Mouse (Mus musculus) myocyte (in vitro differentiated cells): ENCODE results near the gene Olfr317. TPM values are rescaled to one million over a fixed set of nuclear protein-coding genes. Genes with fewer than 3 reads are reported as not detected.
"Not testable (repeated sequence)": the region's sequence is repeated elsewhere in the genome, so short reads cannot be mapped to it uniquely, and the experiment has no call there.

ENCODE experiments used
- H3K27me3 ChIP-seq: one replicate; pipeline ENCODE4 v1.6.1; 2011; ENCODE audit not compliant: control insufficient read depth, insufficient read depth, insufficient read length
- H3K36me3 ChIP-seq: one replicate; pipeline ENCODE4 v1.6.1; 2011; ENCODE audit not compliant: control insufficient read depth, insufficient read depth
- H3K4me2 ChIP-seq: one replicate; pipeline ENCODE4 v1.6.1; 2011; ENCODE audit warnings: low read depth, control low read depth
- H3K4me3 ChIP-seq: one replicate; pipeline ENCODE4 v1.5.1; 2011; ENCODE audit warnings: mild to moderate bottlenecking, control low read depth, moderate library complexity
- H3K79me2 ChIP-seq: one replicate; pipeline ENCODE4 v1.6.1; 2011; ENCODE audit not compliant: control insufficient read depth, insufficient read depth
- H3ac ChIP-seq: one replicate; pipeline ENCODE4 v1.6.1; 2011; ENCODE audit not compliant: control insufficient read depth, insufficient read length
- CEBPB ChIP-seq: IDR thresholded peaks from 2 replicates; pipeline ENCODE4 v1.6.1; 2011; ENCODE audit warnings: mild to moderate bottlenecking, moderate library complexity; ENCODE audit not compliant: poor library complexity, insufficient read depth, severe bottlenecking
- E2F4 ChIP-seq: IDR thresholded peaks from one replicate; pipeline ENCODE4 v1.6.1; 2011; ENCODE audit warnings: mild to moderate bottlenecking, control low read depth, moderate library complexity; ENCODE audit not compliant: insufficient read depth
- MAX ChIP-seq: IDR thresholded peaks from one replicate; pipeline ENCODE4 v1.6.1; 2011; ENCODE audit warnings: low read depth, mild to moderate bottlenecking, control low read depth
- MYOD1 ChIP-seq, 3 experiments: IDR thresholded peaks; one replicate each; pipeline ENCODE4 v1.6.1; 2011; ENCODE audit warnings: control low read depth in 2 of 3, low read depth in 2 of 3, mild to moderate bottlenecking in 2 of 3, moderate library complexity in 1 of 3; ENCODE audit not compliant: insufficient read length in 2 of 3, control insufficient read depth in 1 of 3
- MYOG ChIP-seq, 3 experiments: IDR thresholded peaks; one replicate each; pipeline ENCODE4 v1.6.1; 2011; ENCODE audit warnings: control low read depth in 2 of 3, low read depth in 2 of 3, mild to moderate bottlenecking in 2 of 3; ENCODE audit not compliant: insufficient read length in 2 of 3, control insufficient read depth in 1 of 3, insufficient read depth in 1 of 3
- POLR2A ChIP-seq: IDR thresholded peaks from one replicate; pipeline ENCODE4 v1.6.1; 2011; ENCODE audit warnings: low read depth, mild to moderate bottlenecking, control low read depth, moderate library complexity; ENCODE audit not compliant: insufficient read length
- POLR2AphosphoS2 ChIP-seq: IDR thresholded peaks from one replicate; pipeline ENCODE4 v1.6.1; 2011; ENCODE audit warnings: low read depth, control low read depth; ENCODE audit not compliant: insufficient read length
- REST ChIP-seq: IDR thresholded peaks from one replicate; pipeline ENCODE4 v1.6.1; 2011; ENCODE audit warnings: mild to moderate bottlenecking, control low read depth, moderate library complexity; ENCODE audit not compliant: insufficient read depth, insufficient read length
- SRF ChIP-seq: IDR thresholded peaks from one replicate; pipeline ENCODE4 v1.6.1; 2011; ENCODE audit warnings: low read depth; ENCODE audit not compliant: control insufficient read depth, insufficient read length
- TCF12 ChIP-seq: IDR thresholded peaks from one replicate; pipeline ENCODE4 v1.6.1; 2011; ENCODE audit warnings: mild to moderate bottlenecking, control low read depth; ENCODE audit not compliant: poor library complexity, insufficient read depth, severe bottlenecking
- TCF3 ChIP-seq: IDR thresholded peaks from one replicate; pipeline ENCODE4 v1.6.1; 2011; ENCODE audit warnings: low read depth, control low read depth; ENCODE audit not compliant: insufficient read length
- USF1 ChIP-seq: IDR thresholded peaks from one replicate; pipeline ENCODE4 v1.6.1; 2011; ENCODE audit warnings: low read depth, mild to moderate bottlenecking, control low read depth, moderate library complexity
- polyA plus RNA-seq: library from polyadenylated mRNA; unstranded; fragments of >200 nt; fragmentation: generic; extraction: Trizol; gene quantifications from one replicate; pipeline ENCODE4 v1.2.1, GENCODE M21; 2012; ENCODE audit warnings: missing spikeins

The Olfr317 gene
- polyA plus RNA-seq, 1 experiment: not detected

DNA sequence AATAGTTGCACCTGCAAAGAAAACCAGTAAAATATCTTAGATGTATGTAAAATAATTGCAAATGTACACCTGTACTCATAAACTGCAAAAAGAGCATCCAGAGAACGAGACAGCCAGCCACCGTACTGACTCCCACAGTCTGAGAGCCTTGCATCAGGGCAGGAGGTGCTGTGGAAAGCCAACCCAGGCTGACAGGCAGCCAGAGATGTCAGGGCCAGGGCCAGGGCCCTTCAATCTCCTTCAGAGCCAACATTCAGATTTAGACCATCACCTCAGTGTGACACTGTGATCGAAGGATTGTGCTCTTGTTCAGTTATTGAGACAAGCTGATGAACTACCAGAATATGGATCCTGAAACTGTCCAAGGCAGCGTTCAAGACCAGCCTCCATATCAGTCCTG, 19.3 kb downstream of the Olfr317 start:
- no peak overlapping the region for H3K4me3 ChIP-seq
- no peak overlapping the region for H3K4me2 ChIP-seq
- H3ac ChIP-seq: no peak overlapping the region
- H3K79me2 ChIP-seq: no peaks in the 10 kb centered on the region
- H3K36me3 ChIP-seq: no peaks in the 10 kb centered on the region
- no peaks in the 10 kb centered on the region for H3K27me3 ChIP-seq
- no peak for TF ChIP-seq E2F4

DNA sequence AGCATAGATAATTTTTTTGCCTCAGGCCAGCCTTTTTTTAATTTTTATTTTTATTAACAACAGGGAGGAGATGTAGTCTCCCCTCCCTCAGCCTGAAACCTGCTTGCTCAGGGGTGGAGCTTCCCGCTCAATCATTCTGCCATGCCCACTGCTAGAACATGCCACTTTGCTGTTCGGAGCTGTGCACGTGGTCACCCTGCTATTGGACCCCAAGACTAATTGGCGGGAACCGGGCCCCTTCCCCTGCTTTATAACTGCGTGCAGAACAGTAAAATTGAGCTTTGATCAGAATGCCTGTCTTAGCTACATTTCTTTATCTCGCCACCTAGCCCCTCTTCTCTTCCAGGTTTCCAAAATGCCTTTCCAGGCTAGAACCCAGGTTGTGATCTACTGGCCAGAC, 21.3 kb downstream of the Olfr317 start:
- not testable (repeated sequence) for H3K79me2 ChIP-seq, H3K4me2 ChIP-seq, H3K4me3 ChIP-seq, H3ac ChIP-seq, H3K27me3 ChIP-seq, H3K36me3 ChIP-seq

DNA sequence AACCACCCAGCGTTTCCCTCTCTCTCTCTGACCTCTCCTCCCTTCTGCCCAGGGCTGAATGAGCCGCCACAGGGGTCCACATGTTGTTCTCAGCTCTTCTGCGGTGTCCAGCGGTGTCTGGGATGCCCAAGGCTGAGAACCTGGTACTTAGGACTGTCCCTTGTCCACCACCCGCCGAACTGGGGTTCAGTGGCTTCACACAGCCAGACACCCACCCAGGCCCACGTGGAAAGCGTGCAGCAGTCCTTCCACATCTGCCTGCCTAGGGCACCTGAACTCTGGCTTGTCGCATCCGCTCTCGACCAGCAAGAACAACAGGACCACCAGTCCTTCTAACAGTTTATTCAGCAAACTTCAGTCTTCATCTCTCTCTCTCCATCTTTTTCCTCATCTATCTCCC, 29.9 kb downstream of the Olfr317 start:
- Histone ChIP-seq H3K79me2 (no peaks in the 10 kb centered on the region), H3K4me3 (no peak overlapping the region), H3K4me2 (no peak overlapping the region), H3K27me3 (no peaks in the 10 kb centered on the region), H3K36me3 (no peaks in the 10 kb centered on the region), H3ac (no peak overlapping the region)
- no peak for TF ChIP-seq POLR2A
- no peak for TF ChIP-seq TCF3
- no peak for TF ChIP-seq TCF12
- no peak for TF ChIP-seq REST
- no peak for TF ChIP-seq E2F4
- no peak for TF ChIP-seq CEBPB
- no peak for TF ChIP-seq MYOG (IDR thresholded peaks at IDR 0.05; ENCODE audit: control insufficient read depth in 1 of 3, insufficient read depth in 1 of 3, insufficient read length in 2 of 3, low read depth in 2 of 3)
- TF ChIP-seq MAX: no peak
- TF ChIP-seq USF1: no peak
- TF ChIP-seq MYOD1 (IDR thresholded peaks at IDR 0.05; ENCODE audit: control insufficient read depth in 1 of 3, insufficient read length in 2 of 3, low read depth in 2 of 3): no peak
- TF ChIP-seq SRF: no peak

DNA sequence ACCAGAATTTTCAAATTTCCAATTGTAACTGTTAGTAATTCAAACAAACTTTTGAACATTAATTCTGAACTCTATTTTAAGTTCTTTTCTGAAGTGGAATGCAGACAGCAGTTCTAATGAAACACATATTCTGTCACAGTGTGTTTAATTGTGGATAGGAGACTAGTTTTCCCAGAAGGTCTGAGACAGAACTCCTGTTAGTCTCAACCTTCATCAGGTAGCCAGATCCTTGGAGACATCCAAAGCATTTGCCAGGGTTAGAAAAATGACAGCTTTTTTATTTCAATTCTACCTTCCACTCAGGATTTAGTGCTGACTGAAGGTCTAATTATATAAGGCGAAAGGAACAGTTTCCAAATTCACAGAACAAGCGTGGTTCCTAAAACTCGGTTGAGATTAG, 40.1 kb downstream of the Olfr317 start, which contains the start of gene Olfr319:
Gene Olfr319, plus strand, starts transcription at position 301 of the 400 bp plus-strand sequence.
- H3K36me3 ChIP-seq: no peaks in the 10 kb centered on the region
- no peaks in the 10 kb centered on the region for H3K27me3 ChIP-seq
- no peak for TF ChIP-seq POLR2A
- TF ChIP-seq TCF3: no peak
- TF ChIP-seq TCF12: no peak
- TF ChIP-seq MYOD1 (IDR thresholded peaks at IDR 0.05; ENCODE audit: control insufficient read depth in 1 of 3, insufficient read length in 2 of 3, low read depth in 2 of 3): no peak
- no peak for TF ChIP-seq POLR2AphosphoS2
- no peak for TF ChIP-seq MYOG (IDR thresholded peaks at IDR 0.05; ENCODE audit: control insufficient read depth in 1 of 3, insufficient read depth in 1 of 3, insufficient read length in 2 of 3, low read depth in 2 of 3)
- TF ChIP-seq MAX: no peak
- TF ChIP-seq USF1: no peak
- TF ChIP-seq CEBPB: no peak
- no peak for TF ChIP-seq SRF
- TF ChIP-seq REST: no peak
- no peak for TF ChIP-seq E2F4
- no peak within 1 kb of the TSS for H3ac ChIP-seq
- H3K4me2 ChIP-seq: no peak within 1 kb of the TSS
- no peaks in the 10 kb centered on the region for H3K79me2 ChIP-seq
- no peak within 1 kb of the TSS for H3K4me3 ChIP-seq

Other genes with a start within 250 kb of the Olfr317 start
- gene Olfr332, start 246.7 kb downstream of the Olfr317 start, polyA plus RNA-seq: not detected
- not detected for gene Olfr331, start 236.6 kb downstream of the Olfr317 start, polyA plus RNA-seq
- not detected for gene Olfr330, start 204.4 kb downstream of the Olfr317 start, polyA plus RNA-seq
- gene Olfr329-ps, start 192.8 kb downstream of the Olfr317 start, polyA plus RNA-seq: not detected
- not detected for gene Olfr328, start 183.6 kb downstream of the Olfr317 start, polyA plus RNA-seq
- gene Olfr224, start 168.7 kb downstream of the Olfr317 start, polyA plus RNA-seq: not detected
- not detected for gene Olfr325, start 161.5 kb downstream of the Olfr317 start, polyA plus RNA-seq
- not detected for gene Olfr324, start 144.1 kb downstream of the Olfr317 start, polyA plus RNA-seq
- gene 2210407C18Rik, start 123.1 kb downstream of the Olfr317 start, polyA plus RNA-seq: not detected
- not detected for gene Olfr323, start 108.7 kb downstream of the Olfr317 start, polyA plus RNA-seq
- gene Trim58, start 98.7 kb downstream of the Olfr317 start, polyA plus RNA-seq: not detected
- not detected for gene Olfr322, start 80.4 kb downstream of the Olfr317 start, polyA plus RNA-seq
- not detected for gene Olfr320, start 58.1 kb downstream of the Olfr317 start, polyA plus RNA-seq
- gene Olfr319, start 40.0 kb downstream of the Olfr317 start, polyA plus RNA-seq: not detected
- not detected for gene Olfr318, start 15.2 kb downstream of the Olfr317 start, polyA plus RNA-seq
- gene Olfr316, start 13.5 kb upstream of the Olfr317 start, polyA plus RNA-seq: not detected
- gene Olfr315, start 34.0 kb upstream of the Olfr317 start, polyA plus RNA-seq: not detected
- gene Olfr314, start 43.7 kb upstream of the Olfr317 start, polyA plus RNA-seq: not detected
- gene Fam183b, start 62.7 kb upstream of the Olfr317 start, polyA plus RNA-seq: not detected
- not detected for gene Olfr313, start 75.8 kb upstream of the Olfr317 start, polyA plus RNA-seq
- not detected for gene Olfr312, start 90.0 kb upstream of the Olfr317 start, polyA plus RNA-seq
- gene Olfr311, start 100.0 kb upstream of the Olfr317 start, polyA plus RNA-seq: not detected
- 2.0 TPM for gene Gm12258, start 107.9 kb upstream of the Olfr317 start, polyA plus RNA-seq
- gene 2810021J22Rik, start 128.0 kb upstream of the Olfr317 start, polyA plus RNA-seq: 2.5 TPM
- gene Zfp39, start 165.0 kb upstream of the Olfr317 start, polyA plus RNA-seq: 0.96 TPM
- not detected for gene Btnl10, start 178.7 kb upstream of the Olfr317 start, polyA plus RNA-seq
- 197 TPM for gene Rnf187, start 199.7 kb upstream of the Olfr317 start, polyA plus RNA-seq
- 0.88 TPM for gene Hist3h2ba, start 209.7 kb upstream of the Olfr317 start, polyA plus RNA-seq
- gene Hist3h2a, start 215.5 kb upstream of the Olfr317 start, polyA plus RNA-seq: 24.4 TPM
- gene Trim17, start 215.5 kb upstream of the Olfr317 start, polyA plus RNA-seq: 0.64 TPM
- 19.3 TPM for gene Trim11, start 238.9 kb upstream of the Olfr317 start, polyA plus RNA-seq